Mouse (Mus musculus) Muller cell, postnatal 12 days (primary cell): Measurements from ENCODE around the gene Ddx54.

ENCODE experiments used
- DNase-seq: peaks from one replicate; pipeline ENCODE4 v3.0.0-alpha.2; 2015; ENCODE audit errors: inconsistent ontology term

Gene Ddx54

GRCm38 (mm10) chr5:120579898-120580626, 32.5 kb upstream of the Ddx54 start:
- no peak for DNase-seq

- DNase-seq = no peak
These were observed 30.5 kb upstream of the Ddx54 start for GRCm38 (mm10) chr5:120582002-120582401.

- DNase-seq = no peak
These were observed 29.0 kb upstream of the Ddx54 start for GRCm38 (mm10) chr5:120583511-120583910.

GRCm38 (mm10) chr5:120584968-120585367, 27.6 kb upstream of the Ddx54 start:
- DNase-seq = no peak

- DNase-seq = no peak
These were observed 25.6 kb upstream of the Ddx54 start for GRCm38 (mm10) chr5:120586741-120587615.

- DNase-seq = no peak
These were observed 25.0 kb upstream of the Ddx54 start for GRCm38 (mm10) chr5:120587616-120587926.

GRCm38 (mm10) chr5:120587940-120588568, 24.5 kb upstream of the Ddx54 start:
- no peak for DNase-seq

GRCm38 (mm10) chr5:120588569-120589094, 23.9 kb upstream of the Ddx54 start, which contains the start of the genes Tpcn1 and Iqcd:
TSS of gene Tpcn1 (minus strand) at chr5:120588673.
TSS of gene Iqcd (plus strand) at chr5:120589016.
- peak; percentile 100 for DNase-seq

- no peak for DNase-seq
These were observed 22.1 kb upstream of the Ddx54 start for GRCm38 (mm10) chr5:120590356-120591010.

GRCm38 (mm10) chr5:120592141-120592540, 20.4 kb upstream of the Ddx54 start:
- DNase-seq = no peak

- no peak for DNase-seq
These were observed 18.1 kb upstream of the Ddx54 start for GRCm38 (mm10) chr5:120594485-120594884.

- no peak for DNase-seq
These were observed 12.9 kb upstream of the Ddx54 start for GRCm38 (mm10) chr5:120599625-120600024.

- peak; percentile 54 for DNase-seq
These were observed 11.4 kb upstream of the Ddx54 start for GRCm38 (mm10) chr5:120600946-120601668.

- no peak for DNase-seq
These were observed 10.3 kb upstream of the Ddx54 start for GRCm38 (mm10) chr5:120602210-120602609.

- DNase-seq = no peak
These were observed 9.0 kb upstream of the Ddx54 start for GRCm38 (mm10) chr5:120603515-120603914.

GRCm38 (mm10) chr5:120604839-120605238, 7.7 kb upstream of the Ddx54 start:
- peak; percentile 58 for DNase-seq

GRCm38 (mm10) chr5:120605241-120605661, 7.3 kb upstream of the Ddx54 start:
- DNase-seq = peak; percentile 54

- peak; percentile 86 for DNase-seq
These were observed 6.9 kb upstream of the Ddx54 start for GRCm38 (mm10) chr5:120605688-120606087.

GRCm38 (mm10) chr5:120606590-120607200, 5.8 kb upstream of the Ddx54 start:
- no peak for DNase-seq

GRCm38 (mm10) chr5:120607335-120607734, 5.2 kb upstream of the Ddx54 start:
- DNase-seq = no peak
